Mouse (Mus musculus) granulocyte monocyte progenitor cell, adult 5-6 weeks (primary cell): Measurements from ENCODE around the gene Btg4. TPM values are rescaled to one million over a fixed set of nuclear protein-coding genes. Genes with fewer than 3 reads are reported as not detected.
A peak's percentile ranks its signal among the peaks of the same experiment; 100 is the strongest.

Experiments used
- ATAC-seq: replicated peaks from 2 replicates; pipeline ENCODE4 v1.8.0; 2016; ENCODE audit warnings: mild to moderate bottlenecking, moderate TSS enrichment, inconsistent platforms; ENCODE audit not compliant: poor library complexity, severe bottlenecking
- total RNA-seq, 2 experiments: library from RNA; stranded (forward) in 1 of 2; stranded (reverse) in 1 of 2; fragments of 200-712, 200-1000 nt in 1 of 2; fragments of >200 nt in 1 of 2; fragmentation: Nextera tagmentation in 1 of 2; gene quantifications; 2 replicates each; pipeline ENCODE4 v1.2.3; 2014 to 2017

Btg4 gene
- total RNA-seq, 2 experiments from 2014 or later = not detected

- peak; percentile 78 for ATAC-seq
These were observed 101.2 kb downstream of the Btg4 start for GRCm38 (mm10) chr9:51161771-51162388.

GRCm38 (mm10) chr9:51163989-51164388 lies 103.3 kb downstream of the Btg4 start:
- ATAC-seq = no peak

GRCm38 (mm10) chr9:51165312-51166180 lies 104.8 kb downstream of the Btg4 start, which contains the start of gene Gm32742:
Gm32742 (minus strand) TSS chr9:51165517.
- ATAC-seq = peak; percentile 41

GRCm38 (mm10) chr9:51167954-51168353 lies 107.3 kb downstream of the Btg4 start:
- no peak for ATAC-seq

- no peak for ATAC-seq
These were observed 108.0 kb downstream of the Btg4 start for GRCm38 (mm10) chr9:51168698-51169097.

- no peak for ATAC-seq
These were observed 108.4 kb downstream of the Btg4 start for GRCm38 (mm10) chr9:51169133-51169532.

Other genes with a start within 250 kb of the Btg4 start
- 32.3 and 37.3 TPM in 2 replicates for gene Ppp2r1b, start 215.6 kb upstream of the Btg4 start, total RNA-seq (2014; fragmentation: Nextera tagmentation)
- gene Ppp2r1b, start 215.6 kb upstream of the Btg4 start, total RNA-seq (2017) = 42.6 and 42.8 TPM in 2 replicates
- 42.5 and 55.4 TPM in 2 replicates for gene Sik2, start 51.8 kb upstream of the Btg4 start, total RNA-seq (2014; fragmentation: Nextera tagmentation)
- gene Sik2, start 51.8 kb upstream of the Btg4 start, total RNA-seq (2017) = 15.5 and 17.5 TPM in 2 replicates
- gene Layn, start 16.2 kb downstream of the Btg4 start, total RNA-seq (2014; fragmentation: Nextera tagmentation) = 5.2 and 12.4 TPM in 2 replicates
- 17.6 and 35.0 TPM in 2 replicates for gene Layn, start 16.2 kb downstream of the Btg4 start, total RNA-seq (2017)
- gene 4833427G06Rik, start 41.2 kb downstream of the Btg4 start, total RNA-seq (2014; fragmentation: Nextera tagmentation) = not detected in 2 replicates
- gene 4833427G06Rik, start 41.2 kb downstream of the Btg4 start, total RNA-seq (2017) = not detected in 2 replicates
- gene Gm32742, start 104.6 kb downstream of the Btg4 start, total RNA-seq (2014; fragmentation: Nextera tagmentation) = 0.70 TPM in 1 of 2 replicates, not detected in the other
- 0.21 and 0.26 TPM in 2 replicates for gene Gm32742, start 104.6 kb downstream of the Btg4 start, total RNA-seq (2017)
- gene Pou2af1, start 152.8 kb downstream of the Btg4 start, total RNA-seq (2014; fragmentation: Nextera tagmentation) = not detected in 2 replicates
- not detected in 2 replicates for gene Pou2af1, start 152.8 kb downstream of the Btg4 start, total RNA-seq (2017)
- 1.1 TPM in 1 of 2 replicates, not detected in the other for gene Colca2, start 217.7 kb downstream of the Btg4 start, total RNA-seq (2014; fragmentation: Nextera tagmentation)
- not detected in 2 replicates for gene Colca2, start 217.7 kb downstream of the Btg4 start, total RNA-seq (2017)